Mouse (Mus musculus) ovary, adult 18-20 months (tissue): ENCODE measurements around the gene Ckap2l.

Experiments
- DNase-seq: peaks from one replicate; pipeline ENCODE4 v3.0.0; 2022; ENCODE audit warnings: low spot score, mixed read lengths

Ckap2l gene

GRCm38 (mm10) chr2:129263073-129263472, 33.9 kb downstream of the Ckap2l start:
- DNase-seq = no peak

- DNase-seq = no peak
Measured at GRCm38 (mm10) chr2:129261151-129261794, 35.7 kb downstream of the Ckap2l start.

GRCm38 (mm10) chr2:129260646-129261045, 36.4 kb downstream of the Ckap2l start:
- no peak for DNase-seq

- DNase-seq = no peak
Measured at GRCm38 (mm10) chr2:129258475-129259211, 38.4 kb downstream of the Ckap2l start.

GRCm38 (mm10) chr2:129258056-129258455, 39.0 kb downstream of the Ckap2l start:
- no peak for DNase-seq

GRCm38 (mm10) chr2:129256006-129256405, 41.0 kb downstream of the Ckap2l start:
- no peak for DNase-seq

GRCm38 (mm10) chr2:129254076-129254475, 42.9 kb downstream of the Ckap2l start:
- no peak for DNase-seq

- no peak for DNase-seq
Measured at GRCm38 (mm10) chr2:129253631-129253970, 43.4 kb downstream of the Ckap2l start.

GRCm38 (mm10) chr2:129252836-129253630, 44.0 kb downstream of the Ckap2l start:
- DNase-seq = no peak

GRCm38 (mm10) chr2:129249321-129249720, 47.7 kb downstream of the Ckap2l start:
- no peak for DNase-seq

GRCm38 (mm10) chr2:129247707-129248121, 49.3 kb downstream of the Ckap2l start:
- no peak for DNase-seq

- no peak for DNase-seq
Measured at GRCm38 (mm10) chr2:129246924-129247323, 50.1 kb downstream of the Ckap2l start.

- no peak for DNase-seq
Measured at GRCm38 (mm10) chr2:129246436-129246835, 50.6 kb downstream of the Ckap2l start.

GRCm38 (mm10) chr2:129245618-129246017, 51.4 kb downstream of the Ckap2l start:
- DNase-seq = no peak

- no peak for DNase-seq
Measured at GRCm38 (mm10) chr2:129244446-129245120, 52.4 kb downstream of the Ckap2l start.

- DNase-seq = no peak
Measured at GRCm38 (mm10) chr2:129243786-129244185, 53.2 kb downstream of the Ckap2l start.

- DNase-seq = no peak
Measured at GRCm38 (mm10) chr2:129243005-129243404, 54.0 kb downstream of the Ckap2l start.

- DNase-seq = no peak
Measured at GRCm38 (mm10) chr2:129241845-129242833, 54.9 kb downstream of the Ckap2l start.

- peak; percentile 16 for DNase-seq
Measured at GRCm38 (mm10) chr2:129240726-129241432, 56.1 kb downstream of the Ckap2l start.

- DNase-seq = no peak
Measured at GRCm38 (mm10) chr2:129236526-129236925, 60.5 kb downstream of the Ckap2l start.
